Mouse (Mus musculus) left cerebral cortex, adult 2 months (tissue): Measurements from ENCODE around the gene Epha4. TPM values are rescaled to one million over a fixed set of nuclear protein-coding genes. Genes with fewer than 3 reads are reported as not detected.
A peak's percentile ranks its signal among the peaks of the same experiment; 100 is the strongest.

ENCODE experiments used
- DNase-seq, 2 experiments: peaks; one replicate each; pipeline ENCODE4 v3.0.0; 2021 to 2022; ENCODE audit warnings: low spot score in 2 of 2, mixed read lengths in 1 of 2; ENCODE audit errors: extremely low spot score in 1 of 2
- H3K27ac ChIP-seq: fragments of 200-600 bp; 2 replicates; pipeline ENCODE4 v1.8.1; 2022
- H3K4me3 ChIP-seq: fragments of 200-600 bp; 2 replicates; pipeline ENCODE4 v1.8.1; 2022
- CTCF ChIP-seq: fragments of 200-600 bp; IDR thresholded peaks from 2 replicates; pipeline ENCODE4 v1.8.1; 2022; ENCODE audit warnings: antibody characterized with exemption, mild to moderate bottlenecking, moderate library complexity
- intact Hi-C: fragments of 180-260 bp; cut with DNase I; formaldehyde crosslinking; loops from one replicate; pipeline ENCODE4 v1.15.1; 2025
- long read RNA-seq, 2 experiments: library from polyadenylated mRNA; stranded (forward); transcript quantifications; one replicate each; pipeline ENCODE4 v2.0.0; 2021; ENCODE audit warnings: borderline mapping rate in 2 of 2
- total RNA-seq, 2 experiments: library from RNA; stranded (reverse); gene quantifications; 2 replicates each; pipeline ENCODE4 v1.2.3; 2021

Gene Epha4
- 100 to 1,000 TPM; 173 to 174 TPM for total RNA-seq
- long read RNA-seq, experiment 1, full-length matches to known transcripts: 20 of 47 reads
- long read RNA-seq, experiment 1, partial matches to known transcripts: 15 of 47 reads
- long read RNA-seq, experiment 1, other reads (novel, unspliced or antisense): 12 of 47 reads
- long read RNA-seq, experiment 2, full-length matches to known transcripts: 14 of 25 reads
- long read RNA-seq, experiment 2, partial matches to known transcripts: 6 of 25 reads
- long read RNA-seq, experiment 2, other reads (novel, unspliced or antisense): 5 of 25 reads

- Histone ChIP-seq H3K4me3 (peak within 1 kb of the TSS; percentile 85), H3K27ac (peak within 1 kb of the TSS; percentile 93)
- no peak for TF ChIP-seq CTCF
- intact Hi-C loops: loop anchor here (2.0 to 10.0 kb wide), 10 partner anchors 382 to 1703 kb away; no protein-coding TSS in a partner anchor
- DNase-seq: peak; percentile 90
These were observed at the start of gene Epha4 for GRCm38 (mm10) chr1:77514963-77515650. TSS of gene Epha4 (minus strand) at chr1:77515088.

- TF ChIP-seq CTCF: no peak
- intact Hi-C loops: no loop called here
- Histone ChIP-seq H3K27ac (no peak overlapping the region), H3K4me3 (no peak overlapping the region)
- DNase-seq: no peak
These were observed 41.3 kb upstream of the Epha4 start for GRCm38 (mm10) chr1:77556199-77556598.

GRCm38 (mm10) chr1:77551927-77552326 lies 37.0 kb upstream of the Epha4 start:
- intact Hi-C loops: no loop called here
- no peak for DNase-seq
- no peak for TF ChIP-seq CTCF
- H3K27ac ChIP-seq: no peak overlapping the region
- H3K4me3 ChIP-seq: no peak overlapping the region

GRCm38 (mm10) chr1:77545722-77546121 lies 30.8 kb upstream of the Epha4 start:
- no peak overlapping the region for H3K4me3 ChIP-seq
- peak; percentile 36 to 47 for DNase-seq
- TF ChIP-seq CTCF: no peak; the same call in 1 of the 2 replicates
- H3K27ac ChIP-seq: peak overlapping the region; percentile 79
- intact Hi-C loops: no loop called here

- Histone ChIP-seq H3K4me3 (no peak overlapping the region), H3K27ac (peak overlapping the region; percentile 79)
- intact Hi-C loops: no loop called here
- TF ChIP-seq CTCF: no peak
- no peak for DNase-seq
These were observed 30.1 kb upstream of the Epha4 start for GRCm38 (mm10) chr1:77545035-77545434.

- no peak for TF ChIP-seq CTCF
- intact Hi-C loops: no loop called here
- Histone ChIP-seq H3K27ac (peak overlapping the region; percentile 21; the same call in 1 of the 2 replicates), H3K4me3 (no peak overlapping the region)
- DNase-seq: no peak
These were observed 29.4 kb upstream of the Epha4 start for GRCm38 (mm10) chr1:77544279-77544678.

- intact Hi-C loops: no loop called here
- no peak for DNase-seq
These were observed 25.1 kb upstream of the Epha4 start for GRCm38 (mm10) chr1:77539945-77540344.

GRCm38 (mm10) chr1:77538559-77538958 lies 23.7 kb upstream of the Epha4 start:
- TF ChIP-seq CTCF: no peak
- no peak overlapping the region for H3K27ac ChIP-seq
- H3K4me3 ChIP-seq: no peak overlapping the region
- intact Hi-C loops: no loop called here
- no peak for DNase-seq

More at GRCm38 (mm10) chr1:77539945-77540344, 25.1 kb upstream of the Epha4 start:
- Histone ChIP-seq H3K4me3 (no peak overlapping the region), H3K27ac (no peak overlapping the region)
- TF ChIP-seq CTCF: no peak

GRCm38 (mm10) chr1:77535905-77536304 lies 21.0 kb upstream of the Epha4 start:
- DNase-seq: peak in 1 of 2 experiments; percentile 35

GRCm38 (mm10) chr1:77532576-77533183 lies 17.8 kb upstream of the Epha4 start:
- no peak for TF ChIP-seq CTCF
- intact Hi-C loops: no loop called here
- no peak overlapping the region for H3K27ac ChIP-seq
- no peak overlapping the region for H3K4me3 ChIP-seq
- DNase-seq: no peak

More at GRCm38 (mm10) chr1:77535905-77536304, 21.0 kb upstream of the Epha4 start:
- Histone ChIP-seq H3K4me3 (no peak overlapping the region), H3K27ac (no peak overlapping the region)
- TF ChIP-seq CTCF: no peak
- intact Hi-C loops: no loop called here

GRCm38 (mm10) chr1:77531934-77532575 lies 17.2 kb upstream of the Epha4 start:
- intact Hi-C loops: no loop called here
- no peak for DNase-seq
- no peak overlapping the region for H3K27ac ChIP-seq
- no peak for TF ChIP-seq CTCF
- H3K4me3 ChIP-seq: no peak overlapping the region
